Mouse (Mus musculus): ENCODE data around the gene Sstr1.

DNA sequence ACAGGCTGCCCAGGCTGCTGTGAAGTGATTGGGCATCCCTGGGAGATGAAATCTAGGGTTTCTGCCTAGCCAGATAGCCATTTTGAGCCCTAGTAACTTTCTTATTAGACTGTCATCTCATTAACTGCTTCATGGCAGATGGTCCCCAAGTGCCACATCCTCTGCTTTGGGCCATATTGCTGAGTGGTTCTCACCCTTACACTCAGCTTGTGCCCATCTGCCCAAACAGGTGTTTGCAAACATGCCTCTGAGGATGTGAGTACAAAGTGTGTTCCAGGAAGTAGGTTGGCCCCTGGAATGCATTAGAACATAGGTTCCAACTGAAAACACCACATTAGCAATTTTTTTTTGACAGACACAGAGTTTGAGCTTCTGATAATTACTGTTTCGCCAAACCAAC lies 3.6 kb upstream of the Sstr1 start:
- TF ChIP-seq HCFC1 (IDR thresholded peaks at IDR 0.05; ENCODE audit: borderline replicate concordance, insufficient read depth, low read length) (no peak), MAFK (IDR thresholded peaks at IDR 0.05; ENCODE audit: insufficient read depth, low read depth, low read length) (no peak), CHD2 (IDR thresholded peaks at IDR 0.05; ENCODE audit: low read depth, low read length) (no peak), ZC3H11A (IDR thresholded peaks at IDR 0.05; ENCODE audit: borderline replicate concordance, low read depth, low read length) (no peak)

Measured in ES-E14 (cell line).